23 mouse cellular contexts compared by ENCODE assay signal in genomic region chr2:115394091-115394490, GRCm38 (mm10).
DNase-seq lines count a peak whose midpoint lies in the region; ATAC-seq and TF ChIP-seq lines count a peak whose summit lies in the region.
"Had no signal": no experiment of that assay in that cellular context is flagged by ENCODE, and none has a peak within 500 bp of the region (broad histone marks: within the 10 kb centered on the region; RNA-seq: fewer than 3 reads in every experiment).

No protein-coding gene starts in this region.

- no peaks in the 10 kb centered on the region for H3K27me3 ChIP-seq in neural tube, embryonic 11.5 days (ENCODE audit: control insufficient read depth, insufficient read depth, low read length)
- H3K27me3 ChIP-seq in neural tube, embryonic 15.5 days (replicated peaks) = peaks cover 11% of the 10 kb centered on the region
- no peaks in the 10 kb centered on the region for H3K27me3 ChIP-seq in myocyte (ENCODE audit: control insufficient read depth, insufficient read depth, insufficient read length)
- H3K27me3 ChIP-seq in intestine, embryonic 15.5 days (replicated peaks) = no peaks in the 10 kb centered on the region
- H3K27me3 ChIP-seq: CH12.LX; embryonic facial prominence, embryonic 13.5 days; hindbrain, embryonic 12.5 days; midbrain, embryonic 15.5 days had no signal

- no peak overlapping the region for H3ac ChIP-seq in myocyte (ENCODE audit: control insufficient read depth, insufficient read length)

- no peaks in the 10 kb centered on the region for H3K9me3 ChIP-seq in neural tube, embryonic 11.5 days (ENCODE audit: control insufficient read depth, low read length)
- H3K9me3 ChIP-seq in neural tube, embryonic 15.5 days (replicated peaks) = no peaks in the 10 kb centered on the region
- H3K9me3 ChIP-seq in intestine, embryonic 15.5 days = no peaks in the 10 kb centered on the region
- H3K9me3 ChIP-seq: embryonic facial prominence, embryonic 13.5 days; hindbrain, embryonic 12.5 days; midbrain, embryonic 15.5 days had no signal

- WGBS in neural tube, embryonic 11.5 days = 7% methylated on average over 4 of the region's 4 CpGs
- WGBS in neural tube, embryonic 15.5 days = 17% methylated on average over 4 of the region's 4 CpGs
- 25% methylated on average over 4 of the region's 4 CpGs for WGBS in intestine, embryonic 15.5 days

- no peaks in the 10 kb centered on the region for H3K36me3 ChIP-seq in neural tube, embryonic 11.5 days (ENCODE audit: control insufficient read depth, insufficient read depth, low read length)
- no peaks in the 10 kb centered on the region for H3K36me3 ChIP-seq in neural tube, embryonic 15.5 days
- H3K36me3 ChIP-seq in myocyte (ENCODE audit: control insufficient read depth, insufficient read depth) = no peaks in the 10 kb centered on the region
- H3K36me3 ChIP-seq in intestine, embryonic 15.5 days = no peaks in the 10 kb centered on the region
- H3K36me3 ChIP-seq: embryonic facial prominence, embryonic 13.5 days; hindbrain, embryonic 12.5 days; midbrain, embryonic 15.5 days had no signal

- H3K27ac ChIP-seq in neural tube, embryonic 11.5 days (ENCODE audit: low read depth, low read length) = no peak overlapping the region
- no peak overlapping the region for H3K27ac ChIP-seq in neural tube, embryonic 15.5 days (replicated peaks)
- no peak overlapping the region for H3K27ac ChIP-seq in intestine, embryonic 15.5 days
- H3K27ac ChIP-seq: embryonic facial prominence, embryonic 13.5 days; gastrocnemius, adult 2 months; hindbrain, embryonic 12.5 days; midbrain, embryonic 15.5 days; stomach, postnatal 0 days had no signal

- no peak for ATAC-seq in neural tube, embryonic 11.5 days (ENCODE audit: insufficient read depth, low FRiP score, low TSS enrichment)
- ATAC-seq in neural tube, embryonic 15.5 days (ENCODE audit: low FRiP score) = no peak
- no peak for ATAC-seq in intestine, embryonic 15.5 days
- ATAC-seq: forebrain, embryonic 16.5 days; liver, postnatal 0 days; midbrain, embryonic 15.5 days had no signal

- DNase-seq in kidney, adult 9 months = peak; percentile 20
- DNase-seq in kidney, adult 8-10 months = no peak
- peak; percentile 38 for DNase-seq in neural tube, embryonic 11.5 days (ENCODE audit: low spot score)
- DNase-seq in kidney, postnatal 4 days = peak; percentile 30 to 42
- no peak for DNase-seq in left cerebral cortex, adult 11 months (ENCODE audit: low spot score)
- DNase-seq: adrenal gland, postnatal 36 days; cerebellum, adult 11-12 months; cerebellum, postnatal 14 days; gastrocnemius, adult 2 months; heart, postnatal 10 days; liver, postnatal 0 days; lung, postnatal 10 days; right cerebral cortex, postnatal 4 days had no signal

- H3K4me2 ChIP-seq in neural tube, embryonic 11.5 days (ENCODE audit: low read depth) = no peak overlapping the region
- H3K4me2 ChIP-seq in neural tube, embryonic 15.5 days = no peak overlapping the region
- H3K4me2 ChIP-seq in myocyte (ENCODE audit: low read depth) = peak overlapping the region; percentile 49
- no peak overlapping the region for H3K4me2 ChIP-seq in intestine, embryonic 15.5 days (replicated peaks)
- H3K4me2 ChIP-seq: embryonic facial prominence, embryonic 13.5 days; heart, embryonic 11.5 days; hindbrain, embryonic 12.5 days; midbrain, embryonic 15.5 days had no signal

- no peak overlapping the region for H3K9ac ChIP-seq in neural tube, embryonic 11.5 days (ENCODE audit: low read length)
- no peak overlapping the region for H3K9ac ChIP-seq in neural tube, embryonic 15.5 days (replicated peaks)
- no peak overlapping the region for H3K9ac ChIP-seq in intestine, embryonic 15.5 days
- H3K9ac ChIP-seq: embryonic facial prominence, embryonic 13.5 days; hindbrain, embryonic 12.5 days; liver, postnatal 0 days; midbrain, embryonic 15.5 days had no signal

- TF ChIP-seq POLR2A in myocyte (IDR thresholded peaks at IDR 0.05; ENCODE audit: insufficient read length, low read depth) = no peak

- no peaks in the 10 kb centered on the region for H3K4me1 ChIP-seq in neural tube, embryonic 11.5 days (ENCODE audit: control insufficient read depth, insufficient read depth, low read length)
- H3K4me1 ChIP-seq in neural tube, embryonic 15.5 days = no peaks in the 10 kb centered on the region
- no peaks in the 10 kb centered on the region for H3K4me1 ChIP-seq in intestine, embryonic 15.5 days (replicated peaks)
- H3K4me1 ChIP-seq: hindbrain, embryonic 12.5 days; midbrain, embryonic 15.5 days had no signal

- no peaks in the 10 kb centered on the region for H3K79me2 ChIP-seq in myocyte (ENCODE audit: control insufficient read depth, insufficient read depth)

- no peak overlapping the region for H3K4me3 ChIP-seq in neural tube, embryonic 11.5 days (ENCODE audit: low read depth, low read length)
- no peak overlapping the region for H3K4me3 ChIP-seq in neural tube, embryonic 15.5 days (replicated peaks)
- no peak overlapping the region for H3K4me3 ChIP-seq in myocyte
- H3K4me3 ChIP-seq in intestine, embryonic 15.5 days (replicated peaks) = no peak overlapping the region
- H3K4me3 ChIP-seq: embryonic facial prominence, embryonic 13.5 days; gastrocnemius, adult 2 months; hindbrain, embryonic 12.5 days; midbrain, embryonic 15.5 days had no signal

TF ChIP-seq in myocyte, 11 proteins besides CTCF, POLR2A, EP300 and RAD21:
- TF ChIP-seq E2F4 (IDR thresholded peaks at IDR 0.05; ENCODE audit: insufficient read depth) = no peak
- no peak for TF ChIP-seq MAX (IDR thresholded peaks at IDR 0.05; ENCODE audit: low read depth)
- TF ChIP-seq CEBPB (IDR thresholded peaks at IDR 0.05; ENCODE audit: insufficient read depth, poor library complexity, severe bottlenecking) = no peak

Comparison
In these comparisons a context has a peak if more than half of its experiments do, and no peak if none do; other contexts are left out.
1. DNase-seq: peak in kidney, adult 9 months (single experiment), neural tube, embryonic 11.5 days (single experiment) and kidney, postnatal 4 days (2 of 2); none in kidney, adult 8-10 months (0 of 2) and left cerebral cortex, adult 11 months (single experiment).